Mouse (Mus musculus): Measurements from ENCODE around the gene Naa11.

Naa11 gene

GRCm38 (mm10) chr5:97392160-97392559, at the start of gene Naa11:
Gene Naa11, minus strand, starts transcription at chr5:97392379.
- no peak for DNase-seq (ENCODE audit: low read depth)

GRCm38 (mm10) chr5:97432512-97432911, 40.3 kb upstream of the Naa11 start:
- DNase-seq (ENCODE audit: low read depth): no peak

- no peak for DNase-seq (ENCODE audit: low read depth)
These were observed 37.8 kb upstream of the Naa11 start for GRCm38 (mm10) chr5:97429976-97430375.

- DNase-seq (ENCODE audit: low read depth): no peak
These were observed 29.5 kb upstream of the Naa11 start for GRCm38 (mm10) chr5:97421669-97422068.

- DNase-seq (ENCODE audit: low read depth): no peak
These were observed 25.0 kb upstream of the Naa11 start for GRCm38 (mm10) chr5:97417185-97417584.

- no peak for DNase-seq (ENCODE audit: low read depth)
These were observed 23.7 kb upstream of the Naa11 start for GRCm38 (mm10) chr5:97415837-97416236.

- DNase-seq (ENCODE audit: low read depth): no peak
These were observed 21.5 kb upstream of the Naa11 start for GRCm38 (mm10) chr5:97413716-97414115.

- DNase-seq (ENCODE audit: low read depth): no peak
These were observed 18.0 kb upstream of the Naa11 start for GRCm38 (mm10) chr5:97410190-97410589.

- DNase-seq (ENCODE audit: low read depth): no peak
These were observed 17.1 kb upstream of the Naa11 start for GRCm38 (mm10) chr5:97409234-97409704.

GRCm38 (mm10) chr5:97401042-97401441, 8.9 kb upstream of the Naa11 start:
- DNase-seq (ENCODE audit: low read depth): no peak

- DNase-seq (ENCODE audit: low read depth): no peak
These were observed 5.4 kb upstream of the Naa11 start for GRCm38 (mm10) chr5:97397585-97397984.

GRCm38 (mm10) chr5:97387622-97388021, 4.6 kb downstream of the Naa11 start:
- no peak for DNase-seq (ENCODE audit: low read depth)

GRCm38 (mm10) chr5:97384399-97384798, 7.8 kb downstream of the Naa11 start:
- no peak for DNase-seq (ENCODE audit: low read depth)

GRCm38 (mm10) chr5:97382548-97383222, 9.5 kb downstream of the Naa11 start:
- DNase-seq (ENCODE audit: low read depth): no peak

GRCm38 (mm10) chr5:97379976-97380375, 12.2 kb downstream of the Naa11 start:
- no peak for DNase-seq (ENCODE audit: low read depth)

GRCm38 (mm10) chr5:97364781-97365180, 27.4 kb downstream of the Naa11 start:
- DNase-seq (ENCODE audit: low read depth): no peak

- no peak for DNase-seq (ENCODE audit: low read depth)
These were observed 27.9 kb downstream of the Naa11 start for GRCm38 (mm10) chr5:97364252-97364651.

- peak; percentile 24 for DNase-seq (ENCODE audit: low read depth)
These were observed 29.6 kb downstream of the Naa11 start for GRCm38 (mm10) chr5:97362539-97362938.

GRCm38 (mm10) chr5:97359104-97359503, 33.1 kb downstream of the Naa11 start:
- no peak for DNase-seq (ENCODE audit: low read depth)

- no peak for DNase-seq (ENCODE audit: low read depth)
These were observed 36.0 kb downstream of the Naa11 start for GRCm38 (mm10) chr5:97356135-97356534.

- no peak for DNase-seq (ENCODE audit: low read depth)
These were observed 37.0 kb downstream of the Naa11 start for GRCm38 (mm10) chr5:97355152-97355551.

- no peak for DNase-seq (ENCODE audit: low read depth)
These were observed 43.4 kb downstream of the Naa11 start for GRCm38 (mm10) chr5:97348760-97349159.

- no peak for DNase-seq (ENCODE audit: low read depth)
These were observed 43.9 kb downstream of the Naa11 start for GRCm38 (mm10) chr5:97348310-97348709.

- no peak for DNase-seq (ENCODE audit: low read depth)
These were observed 46.4 kb downstream of the Naa11 start for GRCm38 (mm10) chr5:97345732-97346253.
